Mouse (Mus musculus): Measurements from ENCODE around the gene Elovl7. TPM values are rescaled to one million over a fixed set of nuclear protein-coding genes. Genes with fewer than 3 reads are reported as not detected.
A peak's percentile ranks its signal among the peaks of the same experiment; 100 is the strongest.

Elovl7 gene
- total RNA-seq, 2 experiments from 2014 or later, result 5.1 to 5.8 TPM

DNA sequence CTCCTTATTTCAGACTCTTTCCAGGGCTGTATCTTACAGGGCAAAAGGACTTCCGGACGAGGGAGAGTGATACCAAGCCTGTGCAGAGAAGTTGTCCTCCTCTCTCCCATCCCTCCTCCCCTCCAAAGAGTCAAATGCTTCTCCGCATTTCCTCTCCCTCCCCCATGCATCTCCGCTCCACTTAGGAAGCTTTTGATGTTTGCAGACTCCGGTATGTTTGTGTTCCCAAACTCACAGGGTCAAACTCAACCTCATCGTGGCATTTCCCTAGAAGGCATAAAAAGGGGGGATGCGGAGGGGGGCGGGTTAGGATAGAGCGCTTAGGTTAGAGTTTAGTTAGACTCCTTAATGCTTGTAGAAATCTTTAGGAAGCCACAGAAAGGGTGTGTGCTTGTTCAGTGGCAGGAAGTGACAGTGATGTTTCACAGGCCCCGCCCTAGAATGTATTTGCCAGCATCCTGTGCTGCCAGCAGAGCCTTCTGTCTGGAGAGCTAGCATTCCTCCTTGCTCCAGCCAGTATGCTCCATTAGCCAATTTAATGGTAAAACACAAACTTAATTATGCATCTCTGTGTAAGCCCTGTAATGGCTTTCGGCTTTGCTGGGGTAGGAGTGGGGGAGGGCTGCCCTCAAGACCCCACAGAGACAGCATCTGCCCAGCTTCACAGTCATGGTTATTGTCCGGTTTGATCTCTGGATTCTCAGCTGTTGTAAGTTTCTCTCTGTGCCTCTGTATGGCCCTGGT, 83.3 kb downstream of the Elovl7 start:
- no peak for TF ChIP-seq CTCF (conservative IDR thresholded peaks at IDR 0.05)
- H3K4me3 ChIP-seq, result peak overlapping the region; percentile 26
- peak overlapping the region; percentile 84 for H3K27ac ChIP-seq
- DNase-seq (ENCODE audit: low spot score in 2 of 2), result no peak

DNA sequence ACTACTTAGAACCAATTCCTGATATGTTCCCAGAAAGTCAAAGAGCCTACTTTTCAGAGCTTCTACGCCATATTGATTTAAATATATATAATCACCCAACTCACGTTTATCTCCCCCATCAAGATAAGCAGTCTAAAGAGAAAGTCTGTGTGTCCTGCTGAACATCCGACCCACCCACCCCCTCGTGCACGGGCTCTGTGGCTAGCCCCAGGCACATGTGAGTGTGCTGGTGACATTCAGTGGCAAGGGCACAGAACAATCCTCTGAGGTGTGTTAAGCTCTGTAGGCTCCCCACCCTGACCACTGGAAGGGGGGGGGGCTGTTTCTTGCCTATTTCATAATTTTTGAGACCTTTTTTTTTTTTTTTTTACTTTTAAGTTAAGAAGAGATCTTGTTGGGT, 84.0 kb downstream of the Elovl7 start:
- Histone ChIP-seq H3K27ac (peak overlapping the region; percentile 84; the same call in 1 of the 2 replicates), H3K4me3 (no peak overlapping the region)
- no peak for DNase-seq (ENCODE audit: low spot score in 2 of 2)
- TF ChIP-seq CTCF (conservative IDR thresholded peaks at IDR 0.05), result no peak

DNA sequence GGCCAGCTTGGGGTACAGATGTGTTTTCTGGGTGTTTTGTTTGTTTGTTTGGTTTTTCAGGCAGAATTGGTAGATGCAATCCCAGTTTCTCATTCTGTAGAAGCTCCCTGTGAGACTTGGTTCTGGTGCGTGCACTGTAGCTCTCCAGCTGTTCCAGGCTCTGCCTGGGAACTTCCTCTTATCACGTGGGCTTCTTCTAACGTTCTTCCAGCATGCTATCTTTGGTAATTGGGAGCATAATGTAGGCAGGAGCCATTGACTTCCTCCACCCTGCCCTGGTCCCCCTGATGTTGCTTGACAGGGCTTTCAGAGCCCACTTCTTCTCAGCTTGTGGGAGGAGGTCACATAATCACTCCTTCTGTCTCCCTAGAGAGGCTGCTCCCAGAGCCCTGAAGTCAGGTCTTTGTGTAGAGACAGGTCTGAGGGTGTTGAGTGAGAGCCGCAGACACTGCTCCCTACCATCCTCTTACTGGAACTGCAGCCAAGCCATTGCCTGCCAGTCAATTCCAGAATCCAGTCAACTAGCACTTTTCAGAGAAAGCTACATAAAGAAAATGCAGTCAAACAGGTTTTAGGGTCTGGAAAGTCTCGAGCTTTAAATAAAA, 86.2 kb downstream of the Elovl7 start:
- Histone ChIP-seq H3K27ac (peak overlapping the region; percentile 77), H3K4me3 (no peak overlapping the region)
- peak; percentile 66 for TF ChIP-seq CTCF (conservative IDR thresholded peaks at IDR 0.05)
- no peak for DNase-seq (ENCODE audit: low spot score in 2 of 2)

DNA sequence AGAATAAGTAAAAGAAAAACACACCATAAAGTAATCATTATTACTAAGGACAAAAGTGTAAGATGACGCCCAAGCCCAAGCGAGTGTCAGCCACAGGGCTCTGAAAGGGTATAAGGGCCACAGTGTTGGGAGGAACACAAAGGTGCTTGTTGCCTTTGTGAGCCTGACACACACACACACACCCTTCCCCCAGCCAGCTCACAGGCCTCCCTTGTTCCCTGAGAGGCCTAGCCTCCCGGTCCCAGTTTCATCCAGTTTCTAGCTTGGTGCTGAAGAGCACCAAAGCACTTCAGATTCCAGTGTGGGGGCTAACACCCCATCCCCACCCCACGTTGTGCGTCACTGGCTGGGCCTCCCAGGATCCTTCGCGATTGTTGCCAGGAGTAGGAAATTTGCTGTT, 87.2 kb downstream of the Elovl7 start:
- no peak overlapping the region for H3K4me3 ChIP-seq
- TF ChIP-seq CTCF (conservative IDR thresholded peaks at IDR 0.05), result no peak
- peak overlapping the region; percentile 77 for H3K27ac ChIP-seq
- peak in 1 of 2 experiments; percentile 49 for DNase-seq (ENCODE audit: low spot score in 2 of 2)

DNA sequence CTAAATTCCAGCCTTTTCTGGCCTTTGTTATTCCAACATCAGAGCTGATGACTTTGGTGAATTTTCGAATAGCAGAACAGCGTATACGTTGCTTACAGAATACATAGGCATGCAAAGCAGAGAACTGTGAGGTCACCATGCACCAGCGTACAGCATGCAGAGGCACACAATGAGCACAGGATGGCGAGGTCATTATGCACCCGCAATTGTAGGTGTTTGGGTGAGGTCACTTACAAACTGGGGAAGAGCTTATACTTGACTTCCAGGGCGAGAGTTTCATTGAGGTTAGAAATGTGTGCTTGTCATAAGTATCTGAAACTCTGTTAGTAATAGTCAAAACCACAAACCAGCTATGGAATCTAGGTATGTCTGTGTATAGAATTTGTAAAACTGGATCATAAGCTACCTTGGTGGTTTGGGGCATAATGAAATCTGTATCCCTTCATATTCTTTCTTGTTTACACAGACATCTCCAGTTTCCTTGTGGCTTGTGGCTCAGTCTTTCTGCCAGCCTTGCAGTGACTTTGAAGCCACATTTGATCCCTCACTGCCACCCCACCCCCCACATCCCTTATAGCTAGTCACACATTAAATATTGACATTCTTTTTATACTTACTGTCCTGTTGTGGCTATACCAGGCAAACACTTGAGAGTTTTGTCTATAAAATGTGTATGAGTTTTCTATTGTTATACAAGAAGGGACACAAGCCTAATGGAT, 88.9 kb downstream of the Elovl7 start:
- Histone ChIP-seq H3K27ac (peak overlapping the region; percentile 73; the same call in 1 of the 2 replicates), H3K4me3 (no peak overlapping the region)
- DNase-seq (ENCODE audit: low spot score in 2 of 2), result no peak
- no peak for TF ChIP-seq CTCF (conservative IDR thresholded peaks at IDR 0.05)

DNA sequence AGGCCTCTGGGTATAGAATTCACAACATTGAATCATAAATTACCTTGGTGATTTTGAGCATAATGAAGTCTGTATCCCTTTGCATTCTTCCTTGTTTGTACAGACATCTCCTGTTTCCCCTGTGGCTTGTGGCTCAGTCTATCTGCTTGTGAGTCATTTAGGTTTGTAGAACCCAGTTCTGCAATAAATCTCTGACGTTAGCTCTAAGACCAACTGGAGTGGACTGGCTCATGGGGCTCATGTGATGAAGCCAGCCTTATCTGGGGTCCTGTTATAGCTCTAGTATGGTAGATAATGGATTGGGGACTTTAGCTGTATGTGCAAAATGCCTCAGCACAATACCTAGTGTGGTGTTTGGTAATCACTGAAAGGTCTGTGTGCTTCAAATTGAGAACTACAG, 89.6 kb downstream of the Elovl7 start:
- no peak overlapping the region for H3K27ac ChIP-seq
- H3K4me3 ChIP-seq, result no peak overlapping the region
- no peak for DNase-seq (ENCODE audit: low spot score in 2 of 2)
- TF ChIP-seq CTCF (conservative IDR thresholded peaks at IDR 0.05), result no peak

DNA sequence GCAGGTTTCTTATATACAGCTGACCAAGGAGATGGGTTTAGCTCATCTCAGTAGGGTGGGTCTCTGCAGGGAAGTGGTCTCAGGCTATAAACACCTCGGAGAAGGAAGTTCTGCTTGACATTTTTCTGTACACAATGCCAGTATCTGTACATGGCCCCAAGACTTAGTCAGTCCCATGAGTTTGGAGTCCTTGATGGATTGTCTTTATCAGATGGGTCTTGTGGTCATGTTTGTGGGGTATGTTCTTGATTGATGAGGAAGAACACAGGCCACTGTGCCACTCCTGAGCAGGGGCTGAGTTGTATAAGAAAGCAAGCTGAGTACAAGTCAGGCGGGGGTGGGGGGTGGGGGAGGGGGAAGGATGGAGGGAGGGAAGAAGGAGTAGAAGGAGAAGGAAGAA, 90.5 kb downstream of the Elovl7 start:
- DNase-seq (ENCODE audit: low spot score in 2 of 2), result no peak
- no peak for TF ChIP-seq CTCF (conservative IDR thresholded peaks at IDR 0.05)
- H3K4me3 ChIP-seq, result no peak overlapping the region
- H3K27ac ChIP-seq, result no peak overlapping the region

DNA sequence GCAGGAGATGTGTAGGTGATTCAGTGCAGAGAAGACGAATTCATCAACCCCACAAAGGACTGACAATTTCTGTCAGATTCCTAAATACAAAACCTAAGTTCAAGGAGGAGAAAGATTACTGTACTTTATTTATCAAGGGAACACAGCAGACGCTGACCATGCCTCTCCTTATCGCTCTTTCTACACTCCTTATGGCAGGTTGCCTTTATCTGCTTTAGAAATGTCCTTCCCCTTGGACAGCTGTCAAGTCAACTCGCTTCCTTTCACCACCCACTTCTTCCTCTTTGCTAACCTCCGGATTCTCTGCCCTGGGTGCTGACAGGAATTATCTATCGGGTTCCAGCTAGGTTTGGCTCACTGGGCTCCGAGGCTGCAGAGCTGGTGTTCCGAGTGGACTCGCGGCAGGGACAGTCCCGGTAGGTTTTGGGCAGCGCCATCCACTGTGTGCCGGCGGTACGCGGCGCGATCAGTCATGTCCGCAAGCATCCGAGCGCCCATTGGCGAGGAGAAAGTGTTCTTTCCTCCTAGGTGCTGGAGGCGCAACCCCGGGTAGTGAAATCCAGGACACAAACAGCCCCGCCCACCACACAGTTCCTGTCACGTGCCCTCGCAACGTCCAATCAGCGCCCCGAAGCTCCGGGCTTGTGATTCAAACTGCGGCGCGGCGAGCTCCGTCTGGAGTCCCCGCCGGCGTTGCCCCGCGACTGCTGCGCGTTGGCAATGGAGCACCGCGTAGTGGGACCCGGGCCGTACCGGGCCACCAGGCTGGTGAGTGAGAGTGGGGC, 101.7 kb downstream of the Elovl7 start, which contains the start of gene Depdc1b:
Gene Depdc1b (plus strand): TSS at position 631 of the 785 bp plus-strand sequence.
- peak; percentile 91 to 93 for DNase-seq (ENCODE audit: low spot score in 2 of 2)
- Histone ChIP-seq H3K4me3 (peak within 1 kb of the TSS; percentile 70), H3K27ac (peak within 1 kb of the TSS; percentile 71)
- TF ChIP-seq CTCF (conservative IDR thresholded peaks at IDR 0.05), result peak; percentile 74

DNA sequence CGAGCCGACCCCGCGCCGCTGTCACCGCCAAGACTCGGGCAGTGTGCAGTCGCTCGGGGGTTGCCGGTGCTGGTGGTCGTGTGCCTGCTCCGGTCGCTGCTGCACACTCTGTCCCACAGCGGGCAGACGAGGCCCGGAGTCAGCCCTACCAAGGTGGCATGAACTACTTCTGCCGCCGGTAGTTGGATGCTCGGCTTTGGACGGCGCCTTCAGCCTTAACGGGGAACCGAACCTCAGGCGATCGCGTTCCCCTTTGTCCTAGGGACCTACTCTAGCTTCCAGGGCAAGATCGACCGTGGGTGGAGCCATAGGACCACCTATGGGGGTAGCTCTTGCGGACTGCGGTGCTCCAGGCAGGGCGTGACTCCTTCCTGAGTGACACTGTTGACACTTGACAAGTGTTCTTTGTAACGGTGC, 102.3 kb downstream of the Elovl7 start:
- DNase-seq (ENCODE audit: low spot score in 2 of 2), result no peak
- no peak for TF ChIP-seq CTCF (conservative IDR thresholded peaks at IDR 0.05)
- H3K4me3 ChIP-seq, result peak overlapping the region; percentile 70
- no peak overlapping the region for H3K27ac ChIP-seq

DNA sequence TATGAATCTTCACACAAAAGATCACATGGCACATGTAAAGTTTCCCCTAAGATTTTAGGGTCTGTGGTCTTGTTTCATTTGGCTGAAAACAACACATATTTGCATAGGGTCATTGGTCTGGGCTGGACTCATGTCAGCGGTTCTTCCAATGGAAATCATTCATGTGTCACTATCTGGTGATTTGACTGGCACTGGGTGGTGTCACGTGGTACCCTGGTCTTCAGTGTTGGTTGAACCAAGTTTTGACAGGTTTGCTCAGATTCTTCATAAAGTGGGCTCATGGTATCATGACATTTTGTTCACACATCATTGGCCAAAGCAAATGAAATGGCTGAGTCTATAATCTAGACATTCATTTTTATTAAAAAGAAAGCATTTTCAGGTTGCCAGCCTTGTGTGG, 103.2 kb downstream of the Elovl7 start:
- H3K4me3 ChIP-seq, result no peak overlapping the region
- no peak for DNase-seq (ENCODE audit: low spot score in 2 of 2)
- H3K27ac ChIP-seq, result no peak overlapping the region
- TF ChIP-seq CTCF (conservative IDR thresholded peaks at IDR 0.05), result no peak

DNA sequence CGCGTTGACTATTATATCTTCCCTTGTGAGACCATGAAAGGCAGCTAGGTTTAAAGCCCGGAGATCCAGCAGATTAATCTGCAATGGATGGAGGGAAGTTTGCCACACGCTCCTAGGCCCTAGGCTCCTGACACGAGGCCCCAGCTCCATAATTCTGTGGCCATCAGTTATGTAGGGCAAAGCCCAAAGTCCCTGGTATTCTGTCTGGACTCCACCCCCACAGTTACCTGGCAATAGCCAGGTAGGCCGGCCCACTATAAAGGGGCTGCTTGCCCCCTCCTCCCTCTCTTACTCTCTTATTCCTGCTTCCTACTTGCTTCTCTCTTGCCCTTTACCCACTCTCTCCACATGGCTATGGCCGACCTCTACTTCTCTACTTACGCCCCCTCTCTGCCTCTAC, 104.8 kb downstream of the Elovl7 start:
- Histone ChIP-seq H3K27ac (no peak overlapping the region), H3K4me3 (no peak overlapping the region)
- DNase-seq (ENCODE audit: low spot score in 2 of 2), result no peak
- TF ChIP-seq CTCF (conservative IDR thresholded peaks at IDR 0.05), result no peak

DNA sequence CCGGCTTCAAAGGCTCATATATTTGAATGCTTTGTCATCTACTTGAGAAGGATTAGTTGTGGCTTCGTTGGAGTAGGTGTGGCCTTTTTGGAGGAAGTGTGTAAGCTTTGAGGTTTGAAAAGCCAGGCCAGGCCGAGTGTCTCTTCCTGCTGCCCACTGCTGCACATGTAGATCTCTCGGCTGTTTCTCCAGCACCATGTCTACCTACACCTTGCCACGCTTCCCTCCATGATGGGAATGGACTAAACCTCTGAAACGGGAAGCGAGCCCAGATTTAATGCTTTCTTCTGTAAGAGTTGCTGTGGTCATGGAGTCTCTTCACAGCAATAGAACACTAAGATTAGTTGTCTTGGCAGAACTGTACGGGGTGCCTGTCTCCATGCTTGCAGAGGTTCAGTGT, 106.0 kb downstream of the Elovl7 start:
- H3K4me3 ChIP-seq, result no peak overlapping the region
- no peak overlapping the region for H3K27ac ChIP-seq
- DNase-seq (ENCODE audit: low spot score in 2 of 2), result no peak
- no peak for TF ChIP-seq CTCF (conservative IDR thresholded peaks at IDR 0.05)

DNA sequence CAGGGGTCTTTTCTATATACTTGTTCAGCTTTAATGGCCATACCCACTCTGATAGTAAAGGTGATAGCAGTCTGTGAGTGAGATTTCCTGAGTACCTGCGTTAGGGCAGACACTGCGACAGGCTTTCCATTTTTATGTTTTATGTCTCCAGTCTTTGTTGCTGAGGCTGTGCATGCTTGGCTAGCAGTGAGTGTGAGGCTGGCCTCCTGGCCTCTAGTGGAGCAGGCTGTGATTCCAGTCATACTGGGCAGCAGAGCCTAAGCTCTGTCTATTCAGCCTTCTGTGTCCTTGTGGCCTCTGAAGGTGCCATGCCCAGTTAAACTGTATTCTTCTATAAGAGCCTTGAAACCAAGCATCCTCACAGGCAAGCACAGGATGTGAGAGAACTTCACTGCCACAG, 108.3 kb downstream of the Elovl7 start:
- Histone ChIP-seq H3K27ac (no peak overlapping the region), H3K4me3 (no peak overlapping the region)
- TF ChIP-seq CTCF (conservative IDR thresholded peaks at IDR 0.05), result no peak
- DNase-seq (ENCODE audit: low spot score in 2 of 2), result no peak

Measured in layer of hippocampus, adult 2 months (tissue).